Mouse (Mus musculus): ENCODE measurements around the gene Olfr382. TPM values are rescaled to one million over a fixed set of nuclear protein-coding genes. Genes with fewer than 3 reads are reported as not detected.
"Not testable (repeated sequence)": the region's sequence is repeated elsewhere in the genome, so short reads cannot be mapped to it uniquely, and the experiment has no call there.

Olfr382 gene
- not detected in 2 replicates for polyA plus RNA-seq (2015; fragmentation: Nextera tagmentation; extraction: Ambion mirVana)

GRCm38 (mm10) chr11:73517097-73517496 is at the start of gene Olfr382:
Gene Olfr382 (minus strand): TSS chr11:73517197.
- no peaks in the 10 kb centered on the region for H3K9me3 ChIP-seq (ENCODE audit: control insufficient read depth, low read length)
- H3K4me3 ChIP-seq (replicated peaks; ENCODE audit: low read length): no peak within 1 kb of the TSS
- no peak for ATAC-seq
- H3K27me3 ChIP-seq (replicated peaks; ENCODE audit: control insufficient read depth, insufficient read depth, low read length): no peaks in the 10 kb centered on the region
- no peak within 1 kb of the TSS for H3K9ac ChIP-seq (replicated peaks; ENCODE audit: low read depth, low read length)
- no peaks in the 10 kb centered on the region for H3K4me1 ChIP-seq (replicated peaks; ENCODE audit: control insufficient read depth, insufficient read depth, low read length)
- H3K4me2 ChIP-seq (ENCODE audit: low read length): no peak within 1 kb of the TSS
- no peak within 1 kb of the TSS for H3K27ac ChIP-seq (ENCODE audit: low read length)
- H3K36me3 ChIP-seq (ENCODE audit: control insufficient read depth, insufficient read depth): no peaks in the 10 kb centered on the region

- WGBS: 91% methylated on average over 1 of the region's 1 CpGs
- H3K4me1 ChIP-seq (replicated peaks; ENCODE audit: control insufficient read depth, insufficient read depth, low read length); ATAC-seq; H3K9ac ChIP-seq (replicated peaks; ENCODE audit: low read depth, low read length); H3K9me3 ChIP-seq (ENCODE audit: control insufficient read depth, low read length); H3K4me2 ChIP-seq (ENCODE audit: low read length); H3K27ac ChIP-seq (ENCODE audit: low read length); H3K4me3 ChIP-seq (replicated peaks; ENCODE audit: low read length); H3K36me3 ChIP-seq (ENCODE audit: control insufficient read depth, insufficient read depth); H3K27me3 ChIP-seq (replicated peaks; ENCODE audit: control insufficient read depth, insufficient read depth, low read length): not testable (repeated sequence)
Measured at GRCm38 (mm10) chr11:73528971-73529370, 12.0 kb upstream of the Olfr382 start.

- H3K27ac ChIP-seq (ENCODE audit: low read length): no peak within 1 kb of the TSS
- no peak within 1 kb of the TSS for H3K4me2 ChIP-seq (ENCODE audit: low read length)
- no peaks in the 10 kb centered on the region for H3K4me1 ChIP-seq (replicated peaks; ENCODE audit: control insufficient read depth, insufficient read depth, low read length)
- H3K36me3 ChIP-seq (ENCODE audit: control insufficient read depth, insufficient read depth): no peaks in the 10 kb centered on the region
- no peak within 1 kb of the TSS for H3K4me3 ChIP-seq (replicated peaks; ENCODE audit: low read length)
- ATAC-seq: no peak
- H3K27me3 ChIP-seq (replicated peaks; ENCODE audit: control insufficient read depth, insufficient read depth, low read length): no peaks in the 10 kb centered on the region
- H3K9ac ChIP-seq (replicated peaks; ENCODE audit: low read depth, low read length): no peak within 1 kb of the TSS
- no peaks in the 10 kb centered on the region for H3K9me3 ChIP-seq (ENCODE audit: control insufficient read depth, low read length)
Measured at GRCm38 (mm10) chr11:73491503-73491902, 25.5 kb downstream of the Olfr382 start, which contains the start of gene Olfr381. Gene Olfr381 (minus strand): TSS chr11:73491603.

Other genes with a start within 250 kb of the Olfr382 start
- gene Trpv3, start 249.8 kb downstream of the Olfr382 start, polyA plus RNA-seq (2015; fragmentation: Nextera tagmentation; extraction: Ambion mirVana): 0.06 TPM in 1 of 2 replicates, not detected in the other
- 0.77 and 1.3 TPM in 2 replicates for gene Aspa, start 187.6 kb downstream of the Olfr382 start, polyA plus RNA-seq (2015; fragmentation: Nextera tagmentation; extraction: Ambion mirVana)
- gene Gm49340, start 187.5 kb downstream of the Olfr382 start, polyA plus RNA-seq (2015; fragmentation: Nextera tagmentation; extraction: Ambion mirVana): not detected in 2 replicates
- not detected in 2 replicates for gene Spata22, start 187.5 kb downstream of the Olfr382 start, polyA plus RNA-seq (2015; fragmentation: Nextera tagmentation; extraction: Ambion mirVana)
- not detected in 2 replicates for gene Olfr20, start 166.4 kb downstream of the Olfr382 start, polyA plus RNA-seq (2015; fragmentation: Nextera tagmentation; extraction: Ambion mirVana)
- gene Olfr376, start 146.0 kb downstream of the Olfr382 start, polyA plus RNA-seq (2015; fragmentation: Nextera tagmentation; extraction: Ambion mirVana): not detected in 2 replicates
- not detected in 2 replicates for gene Olfr1, start 117.6 kb downstream of the Olfr382 start, polyA plus RNA-seq (2015; fragmentation: Nextera tagmentation; extraction: Ambion mirVana)
- not detected in 2 replicates for gene Olfr378, start 88.7 kb downstream of the Olfr382 start, polyA plus RNA-seq (2015; fragmentation: Nextera tagmentation; extraction: Ambion mirVana)
- not detected in 2 replicates for gene Olfr380, start 59.7 kb downstream of the Olfr382 start, polyA plus RNA-seq (2015; fragmentation: Nextera tagmentation; extraction: Ambion mirVana)
- gene Olfr381, start 25.6 kb downstream of the Olfr382 start, polyA plus RNA-seq (2015; fragmentation: Nextera tagmentation; extraction: Ambion mirVana): not detected in 2 replicates
- not detected in 2 replicates for gene Olfr385, start 75.8 kb upstream of the Olfr382 start, polyA plus RNA-seq (2015; fragmentation: Nextera tagmentation; extraction: Ambion mirVana)
- not detected in 2 replicates for gene Olfr384, start 81.4 kb upstream of the Olfr382 start, polyA plus RNA-seq (2015; fragmentation: Nextera tagmentation; extraction: Ambion mirVana)
- not detected in 2 replicates for gene Zfp735, start 171.6 kb upstream of the Olfr382 start, polyA plus RNA-seq (2015; fragmentation: Nextera tagmentation; extraction: Ambion mirVana)